Mouse (Mus musculus): ENCODE results near the gene Asic2. TPM values are rescaled to one million over a fixed set of nuclear protein-coding genes. Genes with fewer than 3 reads are reported as not detected.

Gene Asic2
- polyA plus RNA-seq, 1 experiment from 2014 or later, result 0.65 TPM

GRCm38 (mm10) chr11:81584506-81584905 lies 383.8 kb downstream of the Asic2 start:
- Histone ChIP-seq H3K36me3 (no peaks in the 10 kb centered on the region), H3K4me1 (no peaks in the 10 kb centered on the region), H3K27me3 (0 out of 2 replicates have a peak, but pooled peaks cover 3% of the 10 kb centered on the region), H3K9me3 (no peaks in the 10 kb centered on the region), H3K4me3 (no peak overlapping the region), H3K4me2 (replicated peaks) (no peak overlapping the region), H3K27ac (no peak overlapping the region), H3K9ac (no peak overlapping the region)
- 92% methylated on average over 9 of the region's 9 CpGs for WGBS
- ATAC-seq (ENCODE audit: low FRiP score, low read depth), result no peak

GRCm38 (mm10) chr11:81583195-81583594 lies 385.1 kb downstream of the Asic2 start:
- H3K4me3 ChIP-seq, result no peak overlapping the region
- H3K27me3 ChIP-seq, result 0 out of 2 replicates have a peak, but pooled peaks cover 3% of the 10 kb centered on the region
- no peak for ATAC-seq (ENCODE audit: low FRiP score, low read depth)
- H3K4me2 ChIP-seq (replicated peaks), result no peak overlapping the region
- H3K36me3 ChIP-seq, result no peaks in the 10 kb centered on the region
- 69% methylated on average over 7 of the region's 7 CpGs for WGBS
- no peak overlapping the region for H3K27ac ChIP-seq
- no peaks in the 10 kb centered on the region for H3K4me1 ChIP-seq
- no peak overlapping the region for H3K9ac ChIP-seq
- no peaks in the 10 kb centered on the region for H3K9me3 ChIP-seq

- Histone ChIP-seq H3K9ac (no peak overlapping the region), H3K27me3 (0 out of 2 replicates have a peak, but pooled peaks cover 3% of the 10 kb centered on the region), H3K9me3 (no peaks in the 10 kb centered on the region), H3K4me2 (replicated peaks) (no peak overlapping the region), H3K4me3 (no peak overlapping the region), H3K36me3 (no peaks in the 10 kb centered on the region), H3K4me1 (no peaks in the 10 kb centered on the region), H3K27ac (no peak overlapping the region)
- ATAC-seq (ENCODE audit: low FRiP score, low read depth), result no peak
- WGBS, result 81% methylated on average over 5 of the region's 5 CpGs
Observed at GRCm38 (mm10) chr11:81582161-81582560, 386.1 kb downstream of the Asic2 start.

GRCm38 (mm10) chr11:81579753-81580152 lies 388.5 kb downstream of the Asic2 start:
- Histone ChIP-seq H3K4me1 (no peaks in the 10 kb centered on the region), H3K27me3 (0 out of 2 replicates have a peak, but pooled peaks cover 5% of the 10 kb centered on the region), H3K9me3 (no peaks in the 10 kb centered on the region), H3K4me2 (replicated peaks) (no peak overlapping the region), H3K9ac (no peak overlapping the region), H3K4me3 (no peak overlapping the region), H3K36me3 (no peaks in the 10 kb centered on the region), H3K27ac (no peak overlapping the region)
- 20% methylated on average over 6 of the region's 6 CpGs for WGBS
- no peak for ATAC-seq (ENCODE audit: low FRiP score, low read depth)

- H3K27ac ChIP-seq, result no peak overlapping the region
- H3K27me3 ChIP-seq, result 0 out of 2 replicates have a peak, but pooled peaks cover 2% of the 10 kb centered on the region
- H3K4me2 ChIP-seq (replicated peaks), result no peak overlapping the region
- H3K4me3 ChIP-seq, result no peak overlapping the region
- no peak overlapping the region for H3K9ac ChIP-seq
- 75% methylated on average over 3 of the region's 3 CpGs for WGBS
- no peaks in the 10 kb centered on the region for H3K36me3 ChIP-seq
- H3K4me1 ChIP-seq, result no peaks in the 10 kb centered on the region
- no peaks in the 10 kb centered on the region for H3K9me3 ChIP-seq
- no peak for ATAC-seq (ENCODE audit: low FRiP score, low read depth)
Observed at GRCm38 (mm10) chr11:81570406-81570805, 397.9 kb downstream of the Asic2 start.

- Histone ChIP-seq H3K27ac (no peak overlapping the region), H3K4me3 (no peak overlapping the region), H3K4me1 (no peaks in the 10 kb centered on the region), H3K36me3 (no peaks in the 10 kb centered on the region), H3K9me3 (no peaks in the 10 kb centered on the region), H3K9ac (no peak overlapping the region), H3K4me2 (replicated peaks) (no peak overlapping the region), H3K27me3 (no peaks in the 10 kb centered on the region)
- WGBS, result 71% methylated on average over 3 of the region's 3 CpGs
- no peak for ATAC-seq (ENCODE audit: low FRiP score, low read depth)
Observed at GRCm38 (mm10) chr11:81564857-81565256, 403.4 kb downstream of the Asic2 start.

GRCm38 (mm10) chr11:81560374-81560773 lies 407.9 kb downstream of the Asic2 start:
- Histone ChIP-seq H3K4me2 (replicated peaks) (no peak overlapping the region), H3K27ac (no peak overlapping the region), H3K4me1 (no peaks in the 10 kb centered on the region), H3K4me3 (no peak overlapping the region), H3K27me3 (no peaks in the 10 kb centered on the region), H3K9me3 (no peaks in the 10 kb centered on the region), H3K9ac (no peak overlapping the region), H3K36me3 (no peaks in the 10 kb centered on the region)
- 86% methylated on average over 1 of the region's 1 CpGs for WGBS
- no peak for ATAC-seq (ENCODE audit: low FRiP score, low read depth)

- H3K4me1 ChIP-seq, result no peaks in the 10 kb centered on the region
- H3K4me2 ChIP-seq (replicated peaks), result no peak overlapping the region
- ATAC-seq (ENCODE audit: low FRiP score, low read depth), result no peak
- H3K27me3 ChIP-seq, result no peaks in the 10 kb centered on the region
- H3K9ac ChIP-seq, result no peak overlapping the region
- H3K36me3 ChIP-seq, result no peaks in the 10 kb centered on the region
- H3K9me3 ChIP-seq, result no peaks in the 10 kb centered on the region
- no peak overlapping the region for H3K27ac ChIP-seq
- WGBS, result 72% methylated on average over 6 of the region's 6 CpGs
- H3K4me3 ChIP-seq, result no peak overlapping the region
Observed at GRCm38 (mm10) chr11:81543189-81543588, 425.1 kb downstream of the Asic2 start.

- no peak for ATAC-seq (ENCODE audit: low FRiP score, low read depth)
- H3K9me3 ChIP-seq, result no peaks in the 10 kb centered on the region
Observed at GRCm38 (mm10) chr11:81535121-81535717, 433.0 kb downstream of the Asic2 start.

GRCm38 (mm10) chr11:81534686-81535085 lies 433.6 kb downstream of the Asic2 start:
- no peak overlapping the region for H3K27ac ChIP-seq
- peaks cover 18% of the 10 kb centered on the region for H3K4me1 ChIP-seq
- no peak overlapping the region for H3K4me3 ChIP-seq
- peaks cover 11% of the 10 kb centered on the region for H3K27me3 ChIP-seq
- H3K4me2 ChIP-seq (replicated peaks), result no peak overlapping the region
- 14% methylated on average over 5 of the region's 5 CpGs for WGBS
- H3K9me3 ChIP-seq, result no peaks in the 10 kb centered on the region
- ATAC-seq (ENCODE audit: low FRiP score, low read depth), result no peak
- no peaks in the 10 kb centered on the region for H3K36me3 ChIP-seq
- H3K9ac ChIP-seq, result no peak overlapping the region

More at GRCm38 (mm10) chr11:81535121-81535717, 433.0 kb downstream of the Asic2 start:
- Histone ChIP-seq H3K4me1 (peaks cover 18% of the 10 kb centered on the region), H3K4me3 (no peak overlapping the region), H3K4me2 (replicated peaks) (no peak overlapping the region), H3K27ac (no peak overlapping the region), H3K36me3 (no peaks in the 10 kb centered on the region), H3K27me3 (peaks cover 11% of the 10 kb centered on the region), H3K9ac (no peak overlapping the region)
- WGBS, result 68% methylated on average over 4 of the region's 4 CpGs

GRCm38 (mm10) chr11:81531906-81532305 lies 436.4 kb downstream of the Asic2 start:
- H3K36me3 ChIP-seq, result no peaks in the 10 kb centered on the region
- no peak overlapping the region for H3K4me3 ChIP-seq
- WGBS, result 0% methylated on average over 6 of the region's 6 CpGs
- peak overlapping the region; percentile 38 for H3K4me2 ChIP-seq (replicated peaks)
- ATAC-seq (ENCODE audit: low FRiP score, low read depth), result peak; percentile 92
- H3K4me1 ChIP-seq, result peaks cover 23% of the 10 kb centered on the region
- H3K27me3 ChIP-seq, result peaks cover 11% of the 10 kb centered on the region
- H3K9me3 ChIP-seq, result no peaks in the 10 kb centered on the region
- no peak overlapping the region for H3K27ac ChIP-seq
- H3K9ac ChIP-seq, result no peak overlapping the region

- ATAC-seq (ENCODE audit: low FRiP score, low read depth), result no peak
- no peaks in the 10 kb centered on the region for H3K36me3 ChIP-seq
- H3K27ac ChIP-seq, result no peak overlapping the region
- no peaks in the 10 kb centered on the region for H3K9me3 ChIP-seq
- peaks cover 14% of the 10 kb centered on the region; the same call in 1 of the 2 replicates for H3K27me3 ChIP-seq
- no peak overlapping the region for H3K4me3 ChIP-seq
- H3K9ac ChIP-seq, result no peak overlapping the region
- 86% methylated on average over 1 of the region's 1 CpGs for WGBS
- peaks cover 11% of the 10 kb centered on the region for H3K4me1 ChIP-seq
- no peak overlapping the region for H3K4me2 ChIP-seq (replicated peaks)
Observed at GRCm38 (mm10) chr11:81522927-81523326, 445.3 kb downstream of the Asic2 start.

GRCm38 (mm10) chr11:81521881-81522280 lies 446.4 kb downstream of the Asic2 start:
- Histone ChIP-seq H3K9me3 (no peaks in the 10 kb centered on the region), H3K4me1 (peaks cover 13% of the 10 kb centered on the region), H3K27ac (no peak overlapping the region), H3K4me3 (no peak overlapping the region), H3K27me3 (peaks cover 22% of the 10 kb centered on the region; the same call in 1 of the 2 replicates), H3K9ac (no peak overlapping the region), H3K4me2 (replicated peaks) (no peak overlapping the region), H3K36me3 (no peaks in the 10 kb centered on the region)
- 86% methylated on average over 4 of the region's 4 CpGs for WGBS
- no peak for ATAC-seq (ENCODE audit: low FRiP score, low read depth)
